Mouse (Mus musculus): ENCODE measurements around the gene Zfp446.

Zfp446 gene

GRCm38 (mm10) chr7:12987409-12988189 lies 10.0 kb downstream of the Zfp446 start:
- no peak for DNase-seq (ENCODE audit: low spot score)

GRCm38 (mm10) chr7:12992222-12992621 lies 14.6 kb downstream of the Zfp446 start:
- DNase-seq (ENCODE audit: low spot score), result no peak

GRCm38 (mm10) chr7:12993148-12993547 lies 15.5 kb downstream of the Zfp446 start:
- DNase-seq (ENCODE audit: low spot score), result no peak

GRCm38 (mm10) chr7:12995862-12996261 lies 18.2 kb downstream of the Zfp446 start:
- DNase-seq (ENCODE audit: low spot score), result no peak

GRCm38 (mm10) chr7:12997230-12997629 lies 19.6 kb downstream of the Zfp446 start:
- no peak for DNase-seq (ENCODE audit: low spot score)

- DNase-seq (ENCODE audit: low spot score), result no peak
These were observed 20.4 kb downstream of the Zfp446 start, which contains the start of gene Slc27a5 for GRCm38 (mm10) chr7:12998053-12998452. Gene Slc27a5, minus strand, starts transcription at chr7:12998192.

- no peak for DNase-seq (ENCODE audit: low spot score)
These were observed 21.2 kb downstream of the Zfp446 start, which contains the start of gene Trim28 for GRCm38 (mm10) chr7:12998851-12999250. Gene Trim28, plus strand, starts transcription at chr7:12999114.

GRCm38 (mm10) chr7:13001584-13001983 lies 23.9 kb downstream of the Zfp446 start:
- DNase-seq (ENCODE audit: low spot score), result no peak

- DNase-seq (ENCODE audit: low spot score), result no peak
These were observed 25.7 kb downstream of the Zfp446 start for GRCm38 (mm10) chr7:13003380-13003779.

- no peak for DNase-seq (ENCODE audit: low spot score)
These were observed 28.4 kb downstream of the Zfp446 start for GRCm38 (mm10) chr7:13006011-13006410.

GRCm38 (mm10) chr7:13006531-13006930 lies 28.9 kb downstream of the Zfp446 start:
- DNase-seq (ENCODE audit: low spot score), result no peak

- no peak for DNase-seq (ENCODE audit: low spot score)
These were observed 29.9 kb downstream of the Zfp446 start for GRCm38 (mm10) chr7:13007341-13008092.

GRCm38 (mm10) chr7:13009143-13010004 lies 31.7 kb downstream of the Zfp446 start:
- peak; percentile 94 for DNase-seq (ENCODE audit: low spot score)

- DNase-seq (ENCODE audit: low spot score), result no peak
These were observed 32.6 kb downstream of the Zfp446 start, which contains the start of gene Zbtb45 for GRCm38 (mm10) chr7:13010005-13010908. Gene Zbtb45, minus strand, starts transcription at chr7:13010034.

- no peak for DNase-seq (ENCODE audit: low spot score)
These were observed 36.0 kb downstream of the Zfp446 start for GRCm38 (mm10) chr7:13013671-13014070.

- DNase-seq (ENCODE audit: low spot score), result no peak
These were observed 36.7 kb downstream of the Zfp446 start for GRCm38 (mm10) chr7:13014275-13014839.

- DNase-seq (ENCODE audit: low spot score), result no peak
These were observed 37.6 kb downstream of the Zfp446 start for GRCm38 (mm10) chr7:13015217-13015616.

- no peak for DNase-seq (ENCODE audit: low spot score)
These were observed 45.3 kb downstream of the Zfp446 start for GRCm38 (mm10) chr7:13022773-13023535.

GRCm38 (mm10) chr7:13023928-13024731 lies 46.5 kb downstream of the Zfp446 start:
- DNase-seq (ENCODE audit: low spot score), result peak; percentile 94

Data from ovary, postnatal 10 days (tissue).